In genomic region chr11:102267480-102267879, GRCm38 (mm10) we compare ENCODE assay signal across 8 mouse cellular contexts. TPM values are rescaled to one million over a fixed set of nuclear protein-coding genes. Genes with fewer than 3 reads are reported as not detected.
DNase-seq lines count a peak whose midpoint lies in the region; ATAC-seq and TF ChIP-seq lines count a peak whose summit lies in the region.

No protein-coding gene starts in this region.

- peak; percentile 84 to 87 for DNase-seq in heart, postnatal 10 days
- DNase-seq in kidney, postnatal 36 days, result peak; percentile 78 to 85
- DNase-seq in lung, adult 2 months, result peak; percentile 42
- peak; percentile 52 to 57 for DNase-seq in thymus, postnatal 36 days

- 0 out of 2 replicates have a peak, but pooled peaks have one; percentile 39 for TF ChIP-seq EP300 in ES-Bruce4 (IDR thresholded peaks at IDR 0.05; ENCODE audit: insufficient read depth, low read depth, low read length)

- no peak overlapping the region for H3K4me2 ChIP-seq in forebrain, embryonic 12.5 days

- H3K27me3 ChIP-seq in ES-Bruce4 (ENCODE audit: control insufficient read depth, insufficient read depth, low read length, poor library complexity, severe bottlenecking), result no peaks in the 10 kb centered on the region
- 0 out of 2 replicates have a peak, but pooled peaks cover 2% of the 10 kb centered on the region for H3K27me3 ChIP-seq in forebrain, embryonic 12.5 days

- no peak overlapping the region for H3K4me3 ChIP-seq in ES-Bruce4 (ENCODE audit: low read depth, low read length)
- H3K4me3 ChIP-seq in brown adipose tissue, adult 24 weeks (ENCODE audit: insufficient read depth, low read depth, low read length), result 0 out of 2 replicates have a peak overlapping the region, but pooled peaks have one; percentile 15
- H3K4me3 ChIP-seq in forebrain, embryonic 12.5 days (replicated peaks), result no peak overlapping the region
- no peak overlapping the region for H3K4me3 ChIP-seq in lung, adult 2 months (replicated peaks; ENCODE audit: extremely low read depth, low read depth, low read length)
- no peak overlapping the region for H3K4me3 ChIP-seq in olfactory bulb, adult 2 months (ENCODE audit: insufficient read depth, low read depth, low read length)

- peak; percentile 46; the same call in 1 of the 2 replicates for ATAC-seq in forebrain, embryonic 12.5 days (ENCODE audit: low FRiP score)

- H3K9me3 ChIP-seq in ES-Bruce4 (replicated peaks; ENCODE audit: control insufficient read depth, insufficient read depth, low read length, poor library complexity, severe bottlenecking), result no peaks in the 10 kb centered on the region
- H3K9me3 ChIP-seq in forebrain, embryonic 12.5 days, result no peaks in the 10 kb centered on the region

- H3K27ac ChIP-seq in ES-Bruce4 (ENCODE audit: insufficient read depth, low read length), result peak overlapping the region; percentile 33
- H3K27ac ChIP-seq in brown adipose tissue, adult 24 weeks (replicated peaks; ENCODE audit: low read depth, low read length), result no peak overlapping the region
- H3K27ac ChIP-seq in forebrain, embryonic 12.5 days, result no peak overlapping the region
- H3K27ac ChIP-seq in olfactory bulb, adult 2 months (ENCODE audit: insufficient read depth, low read depth, low read length), result no peak overlapping the region

- no peak for TF ChIP-seq POLR2A in ES-Bruce4 (IDR thresholded peaks at IDR 0.05; ENCODE audit: insufficient read depth, low read length)
- no peak for TF ChIP-seq POLR2A in lung, adult 2 months (IDR thresholded peaks at IDR 0.05; ENCODE audit: borderline replicate concordance, extremely low read depth, low read depth, low read length)
- TF ChIP-seq POLR2A in olfactory bulb, adult 2 months (IDR thresholded peaks at IDR 0.05; ENCODE audit: insufficient read depth, low read depth, low read length), result no peak

- H3K9ac ChIP-seq in ES-Bruce4 (ENCODE audit: low read depth, poor library complexity, severe bottlenecking), result no peak overlapping the region
- no peak overlapping the region for H3K9ac ChIP-seq in forebrain, embryonic 12.5 days

- peak; percentile 59 for TF ChIP-seq CTCF in ES-Bruce4 (IDR thresholded peaks at IDR 0.05; ENCODE audit: low read depth, low read length)
- TF ChIP-seq CTCF in lung, adult 2 months (IDR thresholded peaks at IDR 0.05; ENCODE audit: insufficient read depth, low read length), result peak; percentile 67
- TF ChIP-seq CTCF in olfactory bulb, adult 2 months (IDR thresholded peaks at IDR 0.05; ENCODE audit: insufficient read depth, low read depth, low read length), result peak; percentile 84

- H3K4me1 ChIP-seq in ES-Bruce4 (ENCODE audit: control insufficient read depth, insufficient read depth, low read length), result peaks cover 10% of the 10 kb centered on the region
- 0 out of 2 replicates have a peak, but pooled peaks cover 2% of the 10 kb centered on the region for H3K4me1 ChIP-seq in brown adipose tissue, adult 24 weeks (ENCODE audit: control insufficient read depth, insufficient read depth, insufficient read length, low read length)
- H3K4me1 ChIP-seq in forebrain, embryonic 12.5 days, result 0 out of 2 replicates have a peak, but pooled peaks cover 2% of the 10 kb centered on the region
- no peaks in the 10 kb centered on the region for H3K4me1 ChIP-seq in lung, adult 2 months (ENCODE audit: control insufficient read depth, insufficient read depth, low read length)
- peaks cover 13% of the 10 kb centered on the region for H3K4me1 ChIP-seq in olfactory bulb, adult 2 months (ENCODE audit: control insufficient read depth, insufficient read depth, low read length)

- intact Hi-C loops in heart, postnatal 10 days (cut with DNase I), result loop anchor here (1.0 to 5.0 kb wide), 2 partner anchors 110 to 165 kb away; partner anchors contain the start of gene Tmem101

- peaks cover 11% of the 10 kb centered on the region for H3K36me3 ChIP-seq in ES-Bruce4 (ENCODE audit: control insufficient read depth, insufficient read depth, low read length, poor library complexity, severe bottlenecking)
- peaks cover 3% of the 10 kb centered on the region for H3K36me3 ChIP-seq in forebrain, embryonic 12.5 days (replicated peaks)

- WGBS in forebrain, embryonic 12.5 days, result 9% methylated on average over 11 of the region's 11 CpGs
- WGBS in lung, adult 2 months, result 2% methylated on average over 11 of the region's 11 CpGs
- WGBS in olfactory bulb, adult 2 months, result 5% methylated on average over 11 of the region's 11 CpGs

RNA-seq across cellular contexts. Expression of gene Asb16, which starts 1.1 kb away (rescaled TPM):
- 0.70 and 2.3 TPM in 2 replicates for polyA plus RNA-seq in ES-Bruce4 (2011; ENCODE audit: insufficient read depth, insufficient read length, low read depth, missing spikeins)
- 0.48 and 1.0 TPM in 2 replicates for polyA plus RNA-seq in brown adipose tissue, adult 24 weeks (2012; ENCODE audit: insufficient read depth, insufficient read length, missing spikeins)
- polyA plus RNA-seq in forebrain, embryonic 12.5 days (2016; fragmentation: Nextera tagmentation; extraction: Ambion mirVana), result not detected in 2 replicates
- under 1 TPM; 0.52 to 0.69 TPM for total RNA-seq in heart, postnatal 10 days (2021)
- polyA plus RNA-seq in lung, adult 2 months (2012; rRNA removed), result 0.15 and 1.8 TPM in 2 replicates
- polyA plus RNA-seq in olfactory bulb, adult 2 months (2012; ENCODE audit: insufficient read depth, insufficient read length, low replicate concordance, missing spikeins), result not detected in 2 replicates

RNA-seq across cellular contexts. Expression of gene Tmub2, which starts 17.3 kb away (rescaled TPM):
- polyA plus RNA-seq in ES-Bruce4 (2011; ENCODE audit: insufficient read depth, insufficient read length, low read depth, missing spikeins), result 19.7 and 20.0 TPM in 2 replicates
- polyA plus RNA-seq in brown adipose tissue, adult 24 weeks (2012; ENCODE audit: insufficient read depth, insufficient read length, missing spikeins), result 20.5 and 24.2 TPM in 2 replicates
- 53.9 and 55.9 TPM in 2 replicates for polyA plus RNA-seq in forebrain, embryonic 12.5 days (2016; fragmentation: Nextera tagmentation; extraction: Ambion mirVana)
- total RNA-seq in heart, postnatal 10 days (2021), result 10 to 100 TPM; 29.0 to 31.1 TPM
- polyA plus RNA-seq in lung, adult 2 months (2012; rRNA removed), result 46.3 and 53.4 TPM in 2 replicates
- 472 TPM in 1 of 2 replicates, not detected in the other for polyA plus RNA-seq in olfactory bulb, adult 2 months (2012; ENCODE audit: insufficient read depth, insufficient read length, low replicate concordance, missing spikeins)

RNA-seq across cellular contexts. Expression of gene BC030867, which starts 18.8 kb away (rescaled TPM):
- 32.5 and 34.0 TPM in 2 replicates for polyA plus RNA-seq in ES-Bruce4 (2011; ENCODE audit: insufficient read depth, insufficient read length, low read depth, missing spikeins)
- polyA plus RNA-seq in brown adipose tissue, adult 24 weeks (2012; ENCODE audit: insufficient read depth, insufficient read length, missing spikeins), result not detected in 2 replicates
- 18.5 and 19.4 TPM in 2 replicates for polyA plus RNA-seq in forebrain, embryonic 12.5 days (2016; fragmentation: Nextera tagmentation; extraction: Ambion mirVana)
- 1 to 10 TPM; 1.7 to 1.8 TPM for total RNA-seq in heart, postnatal 10 days (2021)
- 0.65 and 0.68 TPM in 2 replicates for polyA plus RNA-seq in lung, adult 2 months (2012; rRNA removed)
- not detected in 2 replicates for polyA plus RNA-seq in olfactory bulb, adult 2 months (2012; ENCODE audit: insufficient read depth, insufficient read length, low replicate concordance, missing spikeins)

RNA-seq across cellular contexts. Expression of gene Atxn7l3, which starts 29.0 kb away (rescaled TPM):
- 44.3 and 50.3 TPM in 2 replicates for polyA plus RNA-seq in ES-Bruce4 (2011; ENCODE audit: insufficient read depth, insufficient read length, low read depth, missing spikeins)
- 11.6 and 13.1 TPM in 2 replicates for polyA plus RNA-seq in brown adipose tissue, adult 24 weeks (2012; ENCODE audit: insufficient read depth, insufficient read length, missing spikeins)
- 22.4 and 22.6 TPM in 2 replicates for polyA plus RNA-seq in forebrain, embryonic 12.5 days (2016; fragmentation: Nextera tagmentation; extraction: Ambion mirVana)
- total RNA-seq in heart, postnatal 10 days (2021), result 10 to 100 TPM; 34.1 to 38.3 TPM
- 33.1 and 38.8 TPM in 2 replicates for polyA plus RNA-seq in lung, adult 2 months (2012; rRNA removed)
- not detected in 2 replicates for polyA plus RNA-seq in olfactory bulb, adult 2 months (2012; ENCODE audit: insufficient read depth, insufficient read length, low replicate concordance, missing spikeins)

RNA-seq across cellular contexts. Expression of gene Hdac5, which starts 37.5 kb away (rescaled TPM):
- 41.2 and 42.4 TPM in 2 replicates for polyA plus RNA-seq in ES-Bruce4 (2011; ENCODE audit: insufficient read depth, insufficient read length, low read depth, missing spikeins)
- polyA plus RNA-seq in brown adipose tissue, adult 24 weeks (2012; ENCODE audit: insufficient read depth, insufficient read length, missing spikeins), result 42.2 and 61.6 TPM in 2 replicates
- polyA plus RNA-seq in forebrain, embryonic 12.5 days (2016; fragmentation: Nextera tagmentation; extraction: Ambion mirVana), result 68.8 and 70.6 TPM in 2 replicates
- 100 to 1,000 TPM; 106 to 139 TPM for total RNA-seq in heart, postnatal 10 days (2021)
- 140 and 160 TPM in 2 replicates for polyA plus RNA-seq in lung, adult 2 months (2012; rRNA removed)
- polyA plus RNA-seq in olfactory bulb, adult 2 months (2012; ENCODE audit: insufficient read depth, insufficient read length, low replicate concordance, missing spikeins), result 223 TPM in 1 of 2 replicates, not detected in the other

Comparison
In these comparisons a context has a peak if more than half of its experiments do, and no peak if none do; other contexts are left out.
1. RNA of gene BC030867, which starts 18.8 kb away (polyA plus RNA-seq): 32.5 to 34.0 TPM in ES-Bruce4 and 18.5 to 19.4 TPM in forebrain, embryonic 12.5 days; 0.65 to 0.68 TPM in lung, adult 2 months, not detected in brown adipose tissue, adult 24 weeks and not detected in olfactory bulb, adult 2 months; every median in the first group is over 10 times any median in the second.
2. Peak in every context shown above with its lines, with median percentiles within 50 percentile points of each other: CTCF ChIP-seq and DNase-seq.